Mouse (Mus musculus): Measurements from ENCODE around the gene Hnrnpk.

DNA sequence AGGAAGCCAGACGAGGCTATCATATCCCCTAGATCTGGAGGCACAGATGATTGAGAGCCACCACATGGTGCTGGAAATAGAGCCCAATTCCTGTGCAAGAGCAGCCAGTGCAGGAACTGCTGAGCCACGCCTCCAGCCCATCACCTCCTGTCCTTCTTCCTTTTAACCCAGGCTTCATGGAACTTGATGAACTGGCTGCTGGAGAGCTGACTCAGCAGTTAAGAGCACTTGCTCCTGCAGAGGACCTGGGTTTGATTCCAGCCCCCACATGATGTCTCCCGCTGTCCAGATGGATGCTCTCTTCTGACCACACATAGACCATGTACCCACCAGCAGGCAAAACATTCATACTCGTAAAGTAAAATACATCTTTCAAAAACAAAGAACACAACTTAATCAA lies 34.3 kb downstream of the Hnrnpk start:
- TF ChIP-seq CTCF (IDR thresholded peaks at IDR 0.05; ENCODE audit: control insufficient read depth, insufficient read depth, insufficient replicate concordance, low read depth, low read length) (no peak), POLR2A (IDR thresholded peaks at IDR 0.05; ENCODE audit: control insufficient read depth, low read depth, low read length) (no peak)
